Comparison of ENCODE assay signal across 21 mouse cellular contexts in the genomic region with DNA sequence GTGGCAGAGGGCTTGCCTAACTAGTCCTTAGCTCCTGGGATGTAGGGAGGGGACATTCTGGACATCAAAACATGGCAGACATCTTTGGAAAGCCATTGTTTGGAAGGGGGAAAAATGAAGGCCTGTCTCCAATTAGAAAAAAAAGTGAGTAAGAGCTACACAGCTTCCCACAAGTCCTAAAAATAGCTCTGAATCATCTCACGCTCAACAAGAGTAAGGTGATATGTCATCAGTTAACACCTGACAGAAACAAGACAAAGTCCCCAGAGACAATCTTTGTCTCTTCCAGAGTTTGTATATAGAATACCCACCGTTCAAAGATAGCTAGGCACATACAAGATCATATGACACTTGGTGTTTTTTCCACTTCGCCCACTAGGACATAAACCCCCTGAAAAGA.
A peak's percentile ranks its signal among the peaks of the same experiment; 100 is the strongest.
DNase-seq lines count a peak whose midpoint lies in the region; ATAC-seq and TF ChIP-seq lines count a peak whose summit lies in the region.
"Had no signal": no experiment of that assay in that cellular context is flagged by ENCODE, and none has a peak within 500 bp of the region (broad histone marks: within the 10 kb centered on the region; RNA-seq: fewer than 3 reads in every experiment).

No protein-coding gene starts in this region.

- no peaks in the 10 kb centered on the region for H3K27me3 ChIP-seq in heart, embryonic 11.5 days (ENCODE audit: control insufficient read depth, insufficient read depth, low read length)
- H3K27me3 ChIP-seq in heart, adult 2 months (ENCODE audit: control insufficient read depth, insufficient read depth, low read length): no peaks in the 10 kb centered on the region
- H3K27me3 ChIP-seq in heart, embryonic 15.5 days: no peaks in the 10 kb centered on the region
- H3K27me3 ChIP-seq: forebrain, embryonic 13.5 days; hindbrain, embryonic 12.5 days had no signal

- H3K36me3 ChIP-seq in heart, embryonic 11.5 days (ENCODE audit: control insufficient read depth, insufficient read depth, low read length): no peaks in the 10 kb centered on the region
- no peaks in the 10 kb centered on the region for H3K36me3 ChIP-seq in heart, adult 2 months (ENCODE audit: control insufficient read depth, insufficient read depth, low read length)
- H3K36me3 ChIP-seq in heart, embryonic 15.5 days: no peaks in the 10 kb centered on the region
- H3K36me3 ChIP-seq: embryonic facial prominence, embryonic 10.5 days; G1E; hindbrain, embryonic 12.5 days had no signal

- no peak for ATAC-seq in heart, embryonic 11.5 days (replicated peaks; ENCODE audit: insufficient number of reproducible peaks, low FRiP score, low TSS enrichment)
- ATAC-seq in heart, embryonic 15.5 days (replicated peaks; ENCODE audit: insufficient number of reproducible peaks, insufficient read depth, low FRiP score, low read depth): no peak
- ATAC-seq: forebrain, embryonic 13.5 days; forebrain, postnatal 0 days; hindbrain, embryonic 16.5 days; inflammation-experienced regulatory T-cells, adult 6 months; intestine, postnatal 0 days had no signal

- TF ChIP-seq EP300 in heart, adult 2 months (IDR thresholded peaks at IDR 0.05; ENCODE audit: insufficient read depth, low read depth, low read length): no peak

- H3K4me3 ChIP-seq in heart, embryonic 11.5 days (ENCODE audit: low read depth, low read length): no peak overlapping the region
- H3K4me3 ChIP-seq in heart, adult 2 months: no peak overlapping the region
- H3K4me3 ChIP-seq in heart, embryonic 15.5 days: no peak overlapping the region
- H3K4me3 ChIP-seq: embryonic facial prominence, embryonic 10.5 days; forebrain, embryonic 13.5 days; hindbrain, embryonic 12.5 days had no signal

- no peak overlapping the region for H3K4me2 ChIP-seq in heart, embryonic 11.5 days
- H3K4me2 ChIP-seq in heart, embryonic 15.5 days: no peak overlapping the region
- H3K4me2 ChIP-seq: forebrain, embryonic 13.5 days; hindbrain, embryonic 12.5 days had no signal

- no peak for TF ChIP-seq CTCF in heart, adult 2 months (IDR thresholded peaks at IDR 0.05)

- TF ChIP-seq POLR2A in heart, adult 2 months (IDR thresholded peaks at IDR 0.05; ENCODE audit: insufficient read depth, low read depth, low read length): no peak

- no peak for DNase-seq in heart, adult 2 months
- no peak for DNase-seq in heart, adult 18-20 months
- DNase-seq in 3T3-L1 (ENCODE audit: low read depth, low spot score) (peak; percentile 62), NIH3T3 (ENCODE audit: low read depth) (peak; percentile 57)
- no peak for DNase-seq in layer of hippocampus, adult 9-11 months
- DNase-seq: adrenal gland, postnatal 10 days; cerebellum, adult 18-20 months; cerebellum, adult 9-11 months; cerebellum, postnatal 36 days; forebrain, postnatal 0 days; gastrocnemius, postnatal 14 days; kidney, adult 8-10 months had no signal

- H3K79me2 ChIP-seq in heart, adult 2 months (replicated peaks; ENCODE audit: control insufficient read depth, insufficient read depth, low read length): no peaks in the 10 kb centered on the region

- H3K4me1 ChIP-seq in heart, embryonic 11.5 days (ENCODE audit: control insufficient read depth, insufficient read depth, low read length): 0 out of 2 replicates have a peak, but pooled peaks cover 10% of the 10 kb centered on the region
- H3K4me1 ChIP-seq in heart, adult 2 months (ENCODE audit: control insufficient read depth, insufficient read depth, low read length): peaks cover 1% of the 10 kb centered on the region
- H3K4me1 ChIP-seq in heart, embryonic 15.5 days (replicated peaks): peaks cover 18% of the 10 kb centered on the region

- WGBS in heart, embryonic 11.5 days (ENCODE audit: insufficient replicate concordance): 43% methylated on average over 3 of the region's 3 CpGs
- 49% methylated on average over 3 of the region's 3 CpGs for WGBS in heart, adult 2 months
- WGBS in heart, embryonic 15.5 days: 33% methylated on average over 3 of the region's 3 CpGs

- intact Hi-C loops in heart, adult 2 months (cut with DNase I): no loop called here

- H3K27ac ChIP-seq in heart, embryonic 11.5 days (ENCODE audit: low read depth, low read length): peak overlapping the region; percentile 80
- H3K27ac ChIP-seq in heart, adult 2 months: no peak overlapping the region
- H3K27ac ChIP-seq in heart, embryonic 15.5 days: peak overlapping the region; percentile 21; the same call in 1 of the 2 replicates
- H3K27ac ChIP-seq: embryonic facial prominence, embryonic 10.5 days; forebrain, embryonic 13.5 days; hindbrain, embryonic 12.5 days had no signal

- H3K9ac ChIP-seq in heart, embryonic 11.5 days (ENCODE audit: low read depth, low read length): no peak overlapping the region
- H3K9ac ChIP-seq in heart, adult 2 months (ENCODE audit: low read depth, low read length): no peak overlapping the region
- H3K9ac ChIP-seq in heart, embryonic 15.5 days: no peak overlapping the region
- H3K9ac ChIP-seq: forebrain, embryonic 13.5 days; forebrain, postnatal 0 days; hindbrain, embryonic 12.5 days had no signal

- H3K9me3 ChIP-seq in heart, embryonic 11.5 days (replicated peaks; ENCODE audit: control insufficient read depth, low read length): no peaks in the 10 kb centered on the region; the same call in 1 of the 2 replicates
- no peaks in the 10 kb centered on the region for H3K9me3 ChIP-seq in heart, embryonic 15.5 days (replicated peaks)
- H3K9me3 ChIP-seq: embryonic facial prominence, embryonic 10.5 days; forebrain, embryonic 13.5 days; G1E; hindbrain, embryonic 12.5 days had no signal

Comparison
In these comparisons a context has a peak if more than half of its experiments do, and no peak if none do; other contexts are left out.
1. DNase-seq: peak in 3T3-L1 (single experiment) and NIH3T3 (single experiment); none in heart, adult 2 months (0 of 2), heart, adult 18-20 months (0 of 2) and layer of hippocampus, adult 9-11 months (single experiment).